Mouse (Mus musculus) embryonic facial prominence, embryonic 11.5 days (tissue): ENCODE results near the gene Podnl1. TPM values are rescaled to one million over a fixed set of nuclear protein-coding genes. Genes with fewer than 3 reads are reported as not detected.
A peak's percentile ranks its signal among the peaks of the same experiment; 100 is the strongest.

Source experiments
- ATAC-seq: fragments of 200-750 bp; cut with Nextera tagmentation; replicated peaks from 2 replicates; pipeline ENCODE4 v1.8.0; 2017; ENCODE audit warnings: low read depth; ENCODE audit not compliant: insufficient number of reproducible peaks, low FRiP score, low TSS enrichment
- DNase-seq: peaks from one replicate; pipeline ENCODE4 v3.0.0-alpha.2; 2015; ENCODE audit warnings: low spot score
- H3K27ac ChIP-seq: fragments of 300-500 bp; sonication (generic); replicated peaks from 2 replicates; pipeline ENCODE4 v1.5.1; 2014; ENCODE audit warnings: mild to moderate bottlenecking, low read depth, low read length, control low read depth
- H3K27me3 ChIP-seq: fragments of 300-500 bp; sonication (generic); 2 replicates; pipeline ENCODE4 v1.6.1; 2014; ENCODE audit warnings: mild to moderate bottlenecking, low read length, moderate library complexity, mixed read lengths; ENCODE audit not compliant: control insufficient read depth, insufficient read depth
- H3K36me3 ChIP-seq: fragments of 300-500 bp; sonication (generic); replicated peaks from 2 replicates; pipeline ENCODE4 v1.6.1; 2014; ENCODE audit warnings: low read depth, mild to moderate bottlenecking, low read length, moderate library complexity, mixed read lengths; ENCODE audit not compliant: control insufficient read depth, insufficient read depth
- H3K4me1 ChIP-seq: fragments of 300-500 bp; sonication (generic); 2 replicates; pipeline ENCODE4 v1.6.1; 2014; ENCODE audit warnings: low read length, mixed read lengths; ENCODE audit not compliant: control insufficient read depth, insufficient read depth
- H3K4me2 ChIP-seq: fragments of 300-500 bp; sonication (generic); 2 replicates; pipeline ENCODE4 v1.6.1; 2014; ENCODE audit warnings: low read depth, mild to moderate bottlenecking, control low read depth, low read length, moderate library complexity
- H3K4me3 ChIP-seq: fragments of 300-500 bp; sonication (generic); 2 replicates; pipeline ENCODE4 v1.5.1; 2014; ENCODE audit warnings: low read depth, low read length, control low read depth
- H3K9ac ChIP-seq: fragments of 300-500 bp; sonication (generic); replicated peaks from 2 replicates; pipeline ENCODE4 v1.6.1; 2014; ENCODE audit warnings: mild to moderate bottlenecking, control low read depth, low read length
- H3K9me3 ChIP-seq: fragments of 300-500 bp; sonication (generic); replicated peaks from 2 replicates; pipeline ENCODE4 v1.6.1; 2016; ENCODE audit warnings: mild to moderate bottlenecking, low read length, inconsistent platforms, mixed read lengths; ENCODE audit not compliant: control insufficient read depth
- WGBS: fragments of 180-500 bp; shearing (Covaris S2); extraction: QIAGEN DNeasy Blood & Tissue Kit; methylation state at CpG from one replicate; pipeline ENCODE4 v1.1.7; 2014; 5-methylcytosine and 5-hydroxymethylcytosine counted together
- microRNA counts: library from miRNA; unstranded; fragments of <30 nt; microRNA quantifications from one replicate; lab custom pipeline; 2016
- microRNA-seq: library from miRNA; unstranded; fragments of <30 nt; microRNA quantifications from one replicate; pipeline ENCODE4, GENCODE M21; 2016; ENCODE audit warnings: borderline number of aligned reads
- polyA plus RNA-seq: library from polyadenylated mRNA; unstranded; fragments of >200 nt; fragmentation: Nextera tagmentation; extraction: Ambion mirVana; gene quantifications from 2 replicates; pipeline ENCODE4 v1.2.1, GENCODE M21; 2014

Podnl1 gene
- polyA plus RNA-seq, 1 experiment from 2014 or later, result not detected

GRCm38 (mm10) chr8:84178592-84178991, 52.8 kb downstream of the Podnl1 start:
- 77% methylated on average over 8 of the region's 8 CpGs for WGBS
- ATAC-seq, result no peak
- peaks cover 9% of the 10 kb centered on the region for H3K4me1 ChIP-seq
- H3K9me3 ChIP-seq, result no peaks in the 10 kb centered on the region
- H3K9ac ChIP-seq, result no peak overlapping the region
- H3K27me3 ChIP-seq, result no peaks in the 10 kb centered on the region
- DNase-seq, result no peak
- no peak overlapping the region for H3K4me2 ChIP-seq
- peaks cover 12% of the 10 kb centered on the region for H3K36me3 ChIP-seq
- no peak overlapping the region for H3K4me3 ChIP-seq
- H3K27ac ChIP-seq, result no peak overlapping the region

DNA sequence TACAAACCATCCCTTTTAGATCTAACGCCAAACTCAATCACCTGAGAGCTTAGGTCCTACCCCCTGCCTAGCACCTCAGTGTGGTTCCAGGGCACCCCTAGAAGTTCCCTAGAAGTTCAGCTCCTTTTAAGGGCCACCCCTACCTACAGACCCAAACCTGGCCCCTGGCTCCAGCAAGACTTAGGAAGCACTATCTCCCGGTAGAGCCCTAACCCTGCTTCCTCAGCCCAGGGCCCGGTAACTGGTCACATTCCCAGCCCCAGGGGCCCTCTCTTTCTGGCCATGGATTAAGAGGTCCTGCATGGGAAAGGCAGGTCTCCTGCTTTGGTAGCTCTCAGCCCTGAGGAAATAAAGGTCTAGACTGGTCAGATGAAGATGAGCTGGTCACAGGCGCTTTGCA, 54.2 kb downstream of the Podnl1 start:
- Histone ChIP-seq H3K9me3 (no peaks in the 10 kb centered on the region), H3K36me3 (peaks cover 12% of the 10 kb centered on the region), H3K4me1 (peaks cover 9% of the 10 kb centered on the region), H3K27ac (peak overlapping the region; percentile 95; the same call in 1 of the 2 replicates), H3K4me3 (peak overlapping the region; percentile 28), H3K27me3 (no peaks in the 10 kb centered on the region), H3K4me2 (peak overlapping the region; percentile 48), H3K9ac (peak overlapping the region; percentile 77)
- DNase-seq (no peak), ATAC-seq (no peak; the same call in 1 of the 2 replicates)
- WGBS, result 12% methylated on average over 4 of the region's 4 CpGs

GRCm38 (mm10) chr8:84180530-84181190, 54.9 kb downstream of the Podnl1 start:
- Histone ChIP-seq H3K4me3 (peak overlapping the region; percentile 28), H3K9ac (peak overlapping the region; percentile 77), H3K27me3 (no peaks in the 10 kb centered on the region), H3K4me2 (peak overlapping the region; percentile 48), H3K4me1 (peaks cover 9% of the 10 kb centered on the region), H3K9me3 (no peaks in the 10 kb centered on the region), H3K36me3 (peaks cover 9% of the 10 kb centered on the region), H3K27ac (peak overlapping the region; percentile 95)
- WGBS, result 2% methylated on average over 16 of the region's 16 CpGs
- ATAC-seq, result peak; percentile 78
- peak; percentile 86 for DNase-seq

MicroRNAs encoded within 50 kb of the gene (microRNA counts, 519-probe panel; counts per million panel counts)
- 2,694 counts per million, percentile 30 among the panel's probes with 10 or more counts for microRNA mmu-miR-181c (lab: Ali Mortazavi, UCI)
- microRNA mmu-miR-709 (lab: Ali Mortazavi, UCI), result 3,356 counts per million, percentile 45 among the panel's probes with 10 or more counts

Small RNA genes within 50 kb of the gene (microRNA-seq; reads per million reads assigned to microRNA genes)
- gene Gm25110 (not detected), gene Mir181c (8,597 reads per million, percentile 91 among the genes with 10 or more reads in this experiment), gene Mir181d (9,301 reads per million, percentile 93 among the genes with 10 or more reads in this experiment), gene Mir709 (not detected)

Other genes starting within 250 kb of the Podnl1 start
- gene Adgrl1, start 225.9 kb upstream of the Podnl1 start, polyA plus RNA-seq, result 18.3 and 20.5 TPM in 2 replicates
- 0.66 and 0.72 TPM in 2 replicates for gene Gm10644, start 170.8 kb upstream of the Podnl1 start, polyA plus RNA-seq
- 82.6 and 83.0 TPM in 2 replicates for gene Asf1b, start 170.5 kb upstream of the Podnl1 start, polyA plus RNA-seq
- 138 and 141 TPM in 2 replicates for gene Prkaca, start 153.0 kb upstream of the Podnl1 start, polyA plus RNA-seq
- 18.2 and 19.3 TPM in 2 replicates for gene Samd1, start 128.3 kb upstream of the Podnl1 start, polyA plus RNA-seq
- gene 1700067K01Rik, start 124.5 kb upstream of the Podnl1 start, polyA plus RNA-seq, result 0.29 and 0.85 TPM in 2 replicates
- gene 2210011C24Rik, start 113.8 kb upstream of the Podnl1 start, polyA plus RNA-seq, result not detected in 2 replicates
- 1.5 and 3.0 TPM in 2 replicates for gene Palm3, start 104.5 kb upstream of the Podnl1 start, polyA plus RNA-seq
- 0.31 and 0.38 TPM in 2 replicates for gene Il27ra, start 83.4 kb upstream of the Podnl1 start, polyA plus RNA-seq
- not detected in 2 replicates for gene Rln3, start 81.0 kb upstream of the Podnl1 start, polyA plus RNA-seq
- gene Gm10643, start 60.9 kb upstream of the Podnl1 start, polyA plus RNA-seq, result 1.2 and 2.0 TPM in 2 replicates
- 7.5 and 8.2 TPM in 2 replicates for gene Rfx1, start 59.2 kb upstream of the Podnl1 start, polyA plus RNA-seq
- 9.8 and 11.3 TPM in 2 replicates for gene Dcaf15, start 21.2 kb upstream of the Podnl1 start, polyA plus RNA-seq
- 9.5 and 10.0 TPM in 2 replicates for gene Cc2d1a, start 21.9 kb downstream of the Podnl1 start, polyA plus RNA-seq
- gene 4930432K21Rik, start 22.0 kb downstream of the Podnl1 start, polyA plus RNA-seq, result 0.53 and 0.67 TPM in 2 replicates
- gene Nanos3, start 59.2 kb downstream of the Podnl1 start, polyA plus RNA-seq, result 3.9 and 4.7 TPM in 2 replicates
- gene Zswim4, start 111.1 kb downstream of the Podnl1 start, polyA plus RNA-seq, result 15.3 and 16.9 TPM in 2 replicates
- 322 and 340 TPM in 2 replicates for gene D8Ertd738e, start 123.7 kb downstream of the Podnl1 start, polyA plus RNA-seq
- 50.6 and 54.1 TPM in 2 replicates for gene Mri1, start 131.3 kb downstream of the Podnl1 start, polyA plus RNA-seq
- 20.3 and 21.2 TPM in 2 replicates for gene Ccdc130, start 144.4 kb downstream of the Podnl1 start, polyA plus RNA-seq